Mouse (Mus musculus) CH12F3 (cell line): ENCODE measurements around the gene Gm36245.
"Not testable (repeated sequence)": the region's sequence is repeated elsewhere in the genome, so short reads cannot be mapped to it uniquely, and the experiment has no call there.

Source experiments
- in situ Hi-C: fragments of 300-500 bp; cut with MboI; formaldehyde crosslinking; loops from 2 replicates; pipeline ENCODE4 v1.14.3; 2020; ENCODE audit warnings: low sequenced_read_pairs

The Gm36245 gene

DNA sequence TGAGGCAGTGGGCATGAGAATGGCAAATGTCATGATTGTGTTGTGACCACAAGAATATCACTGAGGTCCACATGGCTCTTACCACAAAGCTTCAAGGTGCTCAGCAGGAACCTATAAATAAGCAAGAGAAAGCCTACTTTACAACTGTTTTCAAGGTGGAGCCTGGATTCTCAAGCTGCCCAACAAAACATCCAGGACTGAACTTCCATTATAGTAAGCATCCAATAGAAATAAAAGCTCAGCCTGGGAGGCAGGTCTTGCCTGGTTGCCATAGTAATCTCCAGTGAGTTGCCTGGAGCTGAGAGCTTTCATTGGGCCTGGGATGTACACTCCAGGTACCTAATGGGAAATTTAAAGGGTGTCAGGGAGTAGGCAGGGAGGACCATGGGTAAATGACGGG is at the start of gene Gm36245:
TSS of gene Gm36245 (plus strand) at position 301 of the 400 bp plus-strand sequence.
- in situ Hi-C loops: no loop called here

DNA sequence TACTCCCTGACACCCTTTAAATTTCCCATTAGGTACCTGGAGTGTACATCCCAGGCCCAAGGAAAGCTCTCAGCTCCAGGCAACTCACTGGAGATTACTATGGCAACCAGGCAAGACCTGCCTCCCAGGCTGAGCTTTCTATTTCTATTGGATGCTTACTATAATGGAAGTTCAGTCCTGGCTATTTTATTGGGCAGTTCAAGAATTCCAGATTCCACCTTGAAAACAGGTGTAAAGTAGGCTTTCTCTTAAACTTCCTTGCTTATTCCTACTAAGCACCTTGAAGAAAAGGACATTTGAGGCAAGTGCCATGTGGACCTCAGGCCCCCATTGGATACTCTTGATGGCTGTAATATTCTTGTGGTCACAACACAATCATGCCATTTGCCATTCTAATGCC is 37.3 kb upstream of the Gm36245 start, which contains the start of gene 1700025B11Rik:
TSS of gene 1700025B11Rik (minus strand) at position 101 of the 400 bp plus-strand sequence.
- in situ Hi-C loops: no loop called here

DNA sequence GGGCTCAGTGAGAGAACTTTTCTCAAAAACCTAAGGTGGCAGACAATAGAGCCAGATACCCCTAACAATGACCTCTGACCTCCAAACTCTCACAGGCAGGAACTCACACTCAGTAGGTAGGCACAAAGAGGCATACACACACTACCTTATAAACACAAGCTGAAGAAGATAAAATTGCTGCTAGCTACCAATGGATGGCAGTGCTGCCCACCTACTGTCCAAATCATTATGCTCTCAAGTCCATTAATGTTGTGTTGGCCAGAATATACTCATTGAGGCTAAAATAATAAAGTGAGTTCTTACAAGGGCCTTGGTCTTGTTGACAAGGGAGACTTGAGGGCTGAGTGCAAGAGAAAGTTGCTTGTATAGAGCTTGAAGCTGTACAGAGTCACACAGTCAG is 35.8 kb upstream of the Gm36245 start:
- in situ Hi-C loops: no loop called here

DNA sequence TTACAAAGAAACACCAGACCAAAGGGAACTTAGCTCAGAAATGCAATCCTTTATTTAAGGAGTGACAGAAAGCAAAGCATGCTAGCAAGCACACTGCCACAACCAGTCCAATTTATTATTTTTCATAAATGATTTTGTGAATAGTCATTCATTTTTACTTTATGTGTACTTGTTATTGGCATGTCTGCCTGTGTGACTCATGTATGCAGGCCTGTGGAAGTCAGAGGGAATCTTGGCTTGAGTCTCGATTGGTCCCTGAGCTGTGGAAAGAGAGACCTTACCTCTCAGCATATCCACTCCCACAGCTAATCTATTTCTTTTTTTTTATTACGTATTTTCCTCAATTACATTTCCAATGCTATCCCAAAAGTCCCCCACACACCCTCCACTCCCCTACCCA is 20.3 kb upstream of the Gm36245 start:
- in situ Hi-C loops: no loop called here

DNA sequence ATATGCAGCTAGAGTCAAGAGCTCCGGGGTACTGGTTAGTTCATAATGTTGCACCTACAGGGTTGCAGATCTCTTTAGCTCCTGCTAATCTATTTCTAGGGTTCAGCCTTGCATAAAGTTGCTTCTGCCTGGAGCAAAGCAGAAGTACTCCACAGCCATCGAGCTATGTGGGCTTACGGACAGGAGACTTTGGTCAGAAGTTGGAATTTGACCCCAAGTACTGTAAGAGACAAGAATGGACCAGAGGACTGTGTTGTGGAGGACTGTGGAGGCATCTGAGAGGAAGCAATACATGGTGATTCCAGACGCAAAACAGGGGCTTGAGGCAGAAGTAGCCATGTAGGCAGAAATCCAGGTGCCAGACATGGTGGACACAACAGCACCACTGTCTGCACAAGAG is 19.7 kb upstream of the Gm36245 start:
- in situ Hi-C loops: no loop called here

DNA sequence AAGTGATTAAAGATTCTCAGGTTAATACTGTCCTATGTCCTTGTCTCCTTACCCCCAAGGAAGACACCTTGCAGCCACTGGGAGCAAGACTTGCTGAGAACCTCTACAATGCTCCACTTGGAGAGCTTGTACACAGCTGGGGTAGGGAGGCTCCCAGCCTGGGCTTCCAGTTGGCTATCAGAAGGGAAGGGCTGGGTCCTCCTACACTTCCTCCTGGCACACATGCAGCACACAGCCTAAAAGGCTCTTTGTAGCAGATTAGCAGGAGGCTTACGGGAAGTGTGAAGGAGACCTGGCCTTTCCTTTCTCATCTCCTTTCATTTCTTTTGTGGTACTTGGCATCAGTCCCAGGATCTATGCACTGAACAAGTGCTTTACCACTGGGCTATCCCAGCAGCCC is 17.4 kb upstream of the Gm36245 start:
- in situ Hi-C loops: no loop called here

DNA sequence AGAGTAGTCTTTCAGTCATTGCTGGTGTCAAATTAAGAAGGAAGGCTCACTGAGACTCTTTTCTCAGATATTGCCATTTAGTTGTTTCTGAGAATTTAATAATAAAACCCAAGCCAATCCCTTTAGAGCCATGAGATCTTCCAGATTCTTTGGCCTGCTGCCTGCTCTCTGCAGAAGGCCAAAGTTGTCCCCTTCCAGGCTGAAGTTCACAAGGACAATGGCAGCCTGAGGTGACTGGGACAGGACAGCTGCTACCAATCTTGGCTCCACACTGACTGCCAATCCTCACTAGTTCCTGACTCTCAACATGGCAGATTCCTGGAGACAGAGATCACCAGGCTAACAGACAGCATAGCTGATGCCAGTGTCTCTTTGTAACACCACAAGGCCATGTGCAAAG is 12.0 kb upstream of the Gm36245 start:
- in situ Hi-C loops: no loop called here

DNA sequence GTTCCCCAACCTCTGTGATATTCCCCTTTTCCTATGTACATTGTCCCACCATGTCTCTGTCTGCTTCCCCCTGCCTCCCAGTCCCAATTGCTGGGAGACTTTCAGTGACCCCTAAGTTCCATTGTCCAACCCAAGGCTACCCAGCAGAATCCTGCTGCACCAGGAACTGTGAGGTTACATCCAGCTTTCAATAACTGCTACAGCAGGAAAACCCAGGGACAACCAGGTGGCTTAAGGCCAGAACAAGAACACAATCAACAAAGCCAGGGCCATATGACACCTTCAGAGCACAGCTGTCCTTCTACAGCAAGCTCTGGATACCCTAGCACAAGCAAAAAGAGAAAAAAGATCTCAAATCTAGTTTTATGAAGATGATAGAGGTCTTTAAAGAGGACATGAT is 10.1 kb upstream of the Gm36245 start:
- in situ Hi-C loops: no loop called here

DNA sequence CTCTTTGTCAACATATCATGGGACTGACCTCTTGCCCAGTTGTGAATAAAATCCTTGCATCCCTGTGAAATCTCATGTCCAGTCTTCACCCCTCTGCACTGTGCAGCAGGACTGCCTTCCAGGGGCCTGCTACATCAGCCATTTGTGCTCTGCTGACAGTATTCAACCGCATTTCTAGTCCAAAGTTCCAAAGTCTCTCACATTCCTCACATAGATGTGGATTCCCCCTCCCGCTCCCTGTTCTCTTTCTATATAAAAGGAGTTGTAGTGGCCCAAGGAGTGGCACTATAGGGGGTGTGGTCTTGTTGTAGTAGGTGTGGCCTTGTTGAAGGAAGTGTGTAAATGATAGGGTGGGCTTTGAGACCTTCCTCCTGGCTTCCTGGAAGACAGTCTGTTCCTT is 8.2 kb upstream of the Gm36245 start:
- in situ Hi-C loops: no loop called here

DNA sequence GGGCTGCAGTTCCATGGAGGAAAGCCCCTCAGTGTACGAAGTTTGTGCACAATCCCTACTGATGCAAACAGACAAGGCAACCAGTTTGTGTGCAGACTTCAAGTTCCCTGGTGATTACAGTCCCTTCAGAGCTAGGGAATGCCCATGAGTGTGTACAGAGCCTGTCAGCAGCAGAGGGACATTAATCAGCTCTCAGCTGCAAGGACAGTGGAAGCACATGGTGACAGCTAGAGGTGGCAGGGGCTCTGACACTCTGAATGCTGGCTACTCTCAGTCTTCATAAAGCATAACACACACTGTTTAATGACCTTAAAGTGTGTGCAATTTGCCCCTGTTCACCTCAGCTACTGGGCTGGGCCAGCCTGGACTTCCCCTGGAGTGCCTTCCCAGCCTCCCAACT is 5.5 kb upstream of the Gm36245 start:
- in situ Hi-C loops: no loop called here

DNA sequence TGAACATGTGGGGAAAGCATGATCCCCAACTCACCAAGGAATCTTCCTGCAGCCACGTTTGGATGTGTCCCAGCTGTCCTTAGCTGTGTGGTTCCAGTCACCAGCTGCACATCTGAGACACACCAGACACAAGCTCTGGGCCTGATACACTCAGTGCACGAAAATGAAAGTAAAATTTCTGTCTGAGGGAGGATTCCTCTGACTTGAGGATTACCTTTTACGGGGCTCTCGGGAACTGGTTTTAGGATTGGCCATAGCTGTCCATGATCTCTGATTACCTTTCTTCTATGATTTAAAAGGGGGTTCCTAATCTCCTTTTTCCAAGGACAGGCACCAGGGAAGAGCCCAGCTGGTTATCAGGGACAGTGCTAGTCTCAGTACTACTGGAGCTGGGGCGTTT is 3.1 kb upstream of the Gm36245 start, which contains the start of gene Apol10b:
TSS of gene Apol10b (minus strand) at position 165 of the 400 bp plus-strand sequence.
- in situ Hi-C loops: no loop called here

DNA sequence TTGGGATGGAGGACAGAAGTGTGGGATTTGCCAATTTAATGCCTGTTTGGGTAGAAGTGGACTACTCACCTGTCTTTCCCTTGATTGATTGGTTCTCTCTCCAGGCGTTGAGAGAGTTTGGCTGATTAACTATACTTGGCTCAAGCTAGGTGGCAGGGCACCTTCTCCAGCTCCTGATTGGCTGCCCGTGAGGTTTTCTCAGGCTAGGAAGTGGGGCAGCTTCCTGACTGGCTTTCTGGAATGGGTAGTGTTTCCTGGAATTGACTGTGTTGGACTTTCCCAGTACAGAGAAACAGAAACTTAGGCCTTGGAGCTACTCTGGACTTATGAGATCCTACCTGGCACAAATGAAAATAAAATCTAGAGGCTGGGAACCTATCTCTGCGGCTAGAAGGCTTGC is 629 bp upstream of the Gm36245 start:
- in situ Hi-C loops: no loop called here

DNA sequence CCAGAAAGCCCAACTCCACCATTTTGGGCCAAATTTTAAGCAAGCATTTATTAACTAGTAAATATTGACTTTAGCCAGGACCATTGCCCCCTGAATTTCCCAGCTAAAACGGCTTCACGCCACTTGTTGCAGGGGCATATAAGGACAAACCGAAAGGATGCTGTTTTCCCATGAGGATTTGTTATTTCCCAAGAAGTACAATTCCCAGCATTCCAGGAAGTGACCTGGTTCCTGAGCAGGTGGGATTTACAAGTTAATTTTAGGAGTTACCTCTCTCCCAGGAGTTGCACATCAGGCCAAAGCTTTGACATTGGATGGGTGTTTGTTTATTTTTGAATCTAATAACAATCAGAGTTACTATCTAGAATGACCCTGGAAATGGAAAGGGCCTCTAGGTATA is 7.0 kb downstream of the Gm36245 start:
- in situ Hi-C loops: no loop called here

DNA sequence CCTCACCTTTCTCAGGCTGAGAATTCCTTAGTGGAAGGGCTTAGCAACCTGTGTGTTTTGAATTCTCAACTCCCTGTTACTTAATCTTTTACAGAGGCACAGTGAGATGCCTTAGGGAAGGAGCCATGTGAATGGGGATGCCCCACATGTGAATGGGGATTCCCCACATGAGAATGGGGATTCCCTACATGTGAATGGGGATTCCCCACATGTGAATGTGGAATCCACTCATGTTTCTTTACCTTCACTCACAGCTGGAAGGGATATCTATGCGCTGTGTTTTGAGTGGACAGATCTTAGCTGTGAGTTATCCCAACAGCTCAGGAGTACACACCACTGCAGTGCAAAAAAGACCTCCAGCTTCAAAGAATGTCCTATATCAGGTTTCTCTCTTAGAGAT is 25.7 kb downstream of the Gm36245 start:
- in situ Hi-C loops: no loop called here

DNA sequence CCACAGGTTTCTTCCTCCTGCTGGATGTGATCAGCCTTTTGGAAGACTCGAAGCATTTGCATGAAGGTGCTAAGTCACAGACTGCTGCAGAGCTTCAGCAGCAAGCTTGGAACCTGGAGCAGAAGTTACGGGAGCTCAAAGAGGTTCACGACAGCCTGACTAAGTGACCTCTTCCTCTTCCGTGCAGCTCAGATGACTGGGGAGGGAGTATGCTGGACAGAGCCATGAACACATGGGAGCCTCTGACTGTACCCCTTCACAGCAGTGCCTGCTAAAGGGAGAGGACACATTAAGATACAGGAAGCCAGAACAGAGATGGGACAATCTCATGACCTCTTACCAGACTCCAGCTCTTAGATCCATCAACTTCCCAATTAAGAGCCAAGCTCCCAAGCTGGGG is 27.4 kb downstream of the Gm36245 start:
- in situ Hi-C loops: not testable (repeated sequence)

DNA sequence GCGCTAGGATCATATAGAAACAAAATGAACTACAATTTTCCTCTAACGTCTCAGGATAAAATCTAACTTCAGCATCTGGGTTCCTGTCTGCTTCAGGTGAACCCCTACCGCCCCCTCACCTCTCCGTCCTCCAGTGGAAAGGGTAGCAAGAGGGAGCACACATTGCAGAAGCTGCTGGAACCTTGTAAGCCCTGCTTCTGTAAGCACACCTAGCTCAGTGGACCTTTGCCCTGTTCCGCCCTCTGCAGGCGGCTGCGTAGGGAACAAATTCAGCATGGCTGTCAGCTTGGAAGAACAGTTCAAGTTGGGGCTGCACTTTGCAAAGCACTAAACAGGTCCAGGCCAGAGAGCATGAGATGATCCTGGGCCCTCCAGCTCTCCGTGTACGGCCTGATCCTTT is 29.6 kb downstream of the Gm36245 start:
- in situ Hi-C loops: not testable (repeated sequence)

DNA sequence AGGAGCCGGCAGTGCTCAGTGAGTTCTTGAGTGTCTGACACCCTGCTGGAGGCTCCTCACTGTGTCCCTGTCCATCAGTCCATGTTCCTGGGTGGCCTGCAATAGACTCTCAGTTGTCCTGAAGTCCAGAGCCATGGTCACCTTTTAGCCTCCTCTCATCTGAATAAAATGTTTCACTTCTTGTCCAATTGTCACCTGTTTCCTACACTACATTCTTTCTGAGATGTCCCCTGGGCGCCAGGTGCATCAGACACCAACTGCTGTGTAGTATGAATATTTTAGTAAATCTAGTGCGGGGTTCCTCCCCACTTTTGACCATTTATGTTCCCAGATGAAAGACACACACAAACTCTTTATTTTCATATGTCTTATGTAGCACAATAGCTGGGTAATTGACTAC is 30.8 kb downstream of the Gm36245 start:
- in situ Hi-C loops: not testable (repeated sequence)

DNA sequence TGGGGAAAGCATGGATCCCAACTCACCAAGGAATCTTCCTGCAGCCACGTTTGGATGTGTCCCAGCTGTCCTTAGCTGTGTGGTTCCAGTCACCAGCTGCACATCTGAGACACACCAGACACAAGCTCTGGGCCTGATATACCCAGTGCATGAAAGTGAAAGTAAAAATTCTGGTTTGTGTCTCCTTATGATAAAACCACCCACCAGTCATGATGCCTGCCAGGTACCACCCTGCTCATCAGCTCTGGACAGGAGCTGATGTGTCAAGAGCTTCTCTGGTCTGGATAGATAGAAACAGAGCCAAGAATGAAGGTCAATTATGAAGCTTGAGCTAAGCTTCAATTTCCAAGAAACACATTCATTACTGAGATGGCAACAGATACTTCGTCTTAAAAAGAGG is 44.1 kb downstream of the Gm36245 start, which contains the start of gene Apol11b:
TSS of gene Apol11b (minus strand) at position 111 of the 400 bp plus-strand sequence.
- in situ Hi-C loops: not testable (repeated sequence)

DNA sequence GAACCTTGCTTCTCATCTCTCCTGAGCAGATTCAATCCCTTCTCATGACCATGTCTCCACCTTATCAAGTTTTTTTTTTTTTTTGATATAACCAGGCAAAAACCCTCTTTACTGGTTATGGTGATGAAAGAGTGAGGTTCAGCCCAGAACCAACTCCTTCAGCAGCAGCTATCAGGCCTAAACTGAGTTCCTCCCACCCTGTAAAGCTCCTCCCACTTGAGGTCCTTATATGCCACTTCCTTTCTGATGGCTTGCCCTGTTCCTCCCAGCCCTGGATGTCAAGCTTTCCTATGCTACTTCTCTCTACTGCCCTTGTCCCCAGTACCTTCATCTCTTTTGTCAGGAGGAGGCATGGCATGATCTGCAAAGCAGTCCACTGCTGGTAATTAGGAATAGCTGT is 52.1 kb downstream of the Gm36245 start:
- in situ Hi-C loops: not testable (repeated sequence)
